Comparison of ENCODE assay signal across 9 mouse cellular contexts in the genomic region with DNA sequence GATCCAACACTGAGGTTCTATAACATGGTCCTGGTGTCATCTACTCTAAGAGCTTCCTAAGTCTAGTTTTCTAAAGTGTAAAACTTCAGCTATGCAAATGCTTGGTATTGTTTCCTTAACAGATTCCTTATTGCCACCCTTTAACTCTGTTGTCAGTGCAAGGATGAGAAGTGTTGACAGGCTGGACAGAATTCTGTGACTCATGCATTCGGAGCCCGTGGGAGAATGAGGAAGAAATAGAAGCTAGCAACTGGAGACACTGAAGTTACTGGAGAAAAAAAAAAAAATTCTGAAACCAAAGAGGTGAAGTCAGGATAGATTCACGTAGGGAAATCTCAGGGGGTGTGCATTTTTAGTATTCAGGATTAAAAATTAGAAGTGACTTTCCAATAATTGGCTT.
"Had no signal": no experiment of that assay in that cellular context is flagged by ENCODE, and none has a peak within 500 bp of the region (broad histone marks: within the 10 kb centered on the region; RNA-seq: fewer than 3 reads in every experiment).

No protein-coding gene starts in this region.

- DNase-seq: kidney, adult 2 months; kidney, postnatal 36 days; layer of hippocampus, postnatal 36 days; lung, adult 18-20 months; lung, postnatal 10 days; lung, postnatal 36 days; retina, postnatal 1 day; spleen, adult 18-20 months; thymus, postnatal 25 days had no signal
